Mouse (Mus musculus): Measurements from ENCODE around the gene Gm3147. TPM values are rescaled to one million over a fixed set of nuclear protein-coding genes. Genes with fewer than 3 reads are reported as not detected.
"Not testable (repeated sequence)": the region's sequence is repeated elsewhere in the genome, so short reads cannot be mapped to it uniquely, and the experiment has no call there.

Gm3147 gene
- not detected in 2 replicates for polyA plus RNA-seq (2015; fragmentation: Nextera tagmentation; extraction: Ambion mirVana)

GRCm38 (mm10) chr5:94616242-94616641 lies at the start of gene Gm3147:
Gm3147 (minus strand) TSS chr5:94616342.
- H3K27me3 ChIP-seq (ENCODE audit: control insufficient read depth, insufficient read depth, low read length); H3K4me3 ChIP-seq (ENCODE audit: low read length); H3K4me2 ChIP-seq (ENCODE audit: low read depth, low read length); H3K36me3 ChIP-seq (ENCODE audit: control insufficient read depth, insufficient read depth); H3K4me1 ChIP-seq (ENCODE audit: control insufficient read depth, insufficient read depth, low read length); H3K9me3 ChIP-seq (replicated peaks; ENCODE audit: control insufficient read depth, low read length); H3K27ac ChIP-seq (ENCODE audit: low read length); ATAC-seq (replicated peaks; ENCODE audit: extremely low read depth, insufficient read depth, low FRiP score); H3K9ac ChIP-seq (ENCODE audit: low read length): not testable (repeated sequence)
- WGBS, result no CpG with 5 or more reads among the region's 1 CpGs

GRCm38 (mm10) chr5:94648082-94648481 lies 31.9 kb upstream of the Gm3147 start, which contains the start of gene Gm6205:
Gm6205 (plus strand) TSS chr5:94648382.
- not testable (repeated sequence) for H3K4me3 ChIP-seq (ENCODE audit: low read length); H3K36me3 ChIP-seq (ENCODE audit: control insufficient read depth, insufficient read depth); H3K4me1 ChIP-seq (ENCODE audit: control insufficient read depth, insufficient read depth, low read length); H3K27ac ChIP-seq (ENCODE audit: low read length); H3K27me3 ChIP-seq (ENCODE audit: control insufficient read depth, insufficient read depth, low read length); H3K9me3 ChIP-seq (replicated peaks; ENCODE audit: control insufficient read depth, low read length); H3K4me2 ChIP-seq (ENCODE audit: low read depth, low read length); H3K9ac ChIP-seq (ENCODE audit: low read length); ATAC-seq (replicated peaks; ENCODE audit: extremely low read depth, insufficient read depth, low FRiP score)
- WGBS, result no CpG with 5 or more reads among the region's 2 CpGs

GRCm38 (mm10) chr5:94623679-94624078 lies 7.5 kb upstream of the Gm3147 start, which contains the start of gene Gm6509:
Gm6509 (plus strand) TSS chr5:94623979.
- not testable (repeated sequence) for H3K4me1 ChIP-seq (ENCODE audit: control insufficient read depth, insufficient read depth, low read length); H3K27ac ChIP-seq (ENCODE audit: low read length); H3K4me2 ChIP-seq (ENCODE audit: low read depth, low read length); H3K27me3 ChIP-seq (ENCODE audit: control insufficient read depth, insufficient read depth, low read length); H3K9me3 ChIP-seq (replicated peaks; ENCODE audit: control insufficient read depth, low read length); H3K4me3 ChIP-seq (ENCODE audit: low read length); ATAC-seq (replicated peaks; ENCODE audit: extremely low read depth, insufficient read depth, low FRiP score); H3K36me3 ChIP-seq (ENCODE audit: control insufficient read depth, insufficient read depth); H3K9ac ChIP-seq (ENCODE audit: low read length)
- no CpG with 5 or more reads among the region's 2 CpGs for WGBS

Other genes with a start within 250 kb of the Gm3147 start
- not detected in 2 replicates for gene Gm7682, start 170.6 kb downstream of the Gm3147 start, polyA plus RNA-seq (2015; fragmentation: Nextera tagmentation; extraction: Ambion mirVana)
- gene Gm3139, start 90.1 kb downstream of the Gm3147 start, polyA plus RNA-seq (2015; fragmentation: Nextera tagmentation; extraction: Ambion mirVana), result not detected in 2 replicates
- gene Gm6509, start 7.6 kb upstream of the Gm3147 start, polyA plus RNA-seq (2015; fragmentation: Nextera tagmentation; extraction: Ambion mirVana), result not detected in 2 replicates
- not detected in 2 replicates for gene Gm6205, start 32.0 kb upstream of the Gm3147 start, polyA plus RNA-seq (2015; fragmentation: Nextera tagmentation; extraction: Ambion mirVana)
- gene Gm3183, start 249.1 kb upstream of the Gm3147 start, polyA plus RNA-seq (2015; fragmentation: Nextera tagmentation; extraction: Ambion mirVana), result not detected in 2 replicates